Mouse (Mus musculus) heart, postnatal 4 days (tissue): ENCODE measurements around the gene Axin1. TPM values are rescaled to one million over a fixed set of nuclear protein-coding genes. Genes with fewer than 3 reads are reported as not detected.
"Not testable (repeated sequence)": the region's sequence is repeated elsewhere in the genome, so short reads cannot be mapped to it uniquely, and the experiment has no call there.

Source experiments
- DNase-seq: peaks from one replicate; pipeline ENCODE4 v3.0.0; 2021
- total RNA-seq, 2 experiments: library from RNA; stranded (reverse); gene quantifications; 2 replicates each; pipeline ENCODE4 v1.2.3; 2021

The Axin1 gene
- total RNA-seq, 2 experiments from 2014 or later = 28.3 to 28.4 TPM

DNA sequence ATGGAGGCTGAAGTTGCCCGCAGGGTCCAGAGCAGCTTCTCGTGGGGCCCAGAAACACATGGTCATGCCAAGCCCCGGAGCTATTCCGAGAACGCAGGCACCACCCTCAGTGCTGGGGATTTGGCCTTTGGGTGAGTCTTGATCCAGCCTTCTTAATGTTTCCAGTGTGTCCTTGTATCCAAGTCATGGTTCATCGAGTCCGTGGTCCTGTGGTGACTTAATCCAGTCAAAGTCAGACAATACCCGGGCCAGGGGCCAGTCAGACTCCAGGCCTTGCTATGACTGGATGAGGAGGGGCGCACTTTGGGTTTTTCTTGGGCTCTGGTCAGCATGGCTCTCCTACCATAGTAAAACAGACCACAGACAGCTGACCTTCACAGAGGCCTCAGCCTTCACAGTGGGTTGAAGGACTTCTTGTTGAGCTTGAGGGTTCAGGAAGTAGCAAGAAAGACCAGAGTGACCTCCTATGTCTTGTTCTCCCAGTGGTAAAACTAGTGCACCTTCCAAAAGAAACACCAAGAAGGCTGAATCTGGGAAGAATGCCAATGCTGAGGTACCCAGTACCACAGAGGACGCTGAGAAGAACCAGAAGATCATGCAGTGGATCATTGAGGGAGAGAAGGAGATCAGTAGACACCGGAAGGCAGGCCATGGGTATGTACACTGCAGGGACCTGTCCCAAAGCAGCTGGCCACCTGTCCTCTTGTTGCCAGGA, 49.8 kb downstream of the Axin1 start:
- DNase-seq = no peak

DNA sequence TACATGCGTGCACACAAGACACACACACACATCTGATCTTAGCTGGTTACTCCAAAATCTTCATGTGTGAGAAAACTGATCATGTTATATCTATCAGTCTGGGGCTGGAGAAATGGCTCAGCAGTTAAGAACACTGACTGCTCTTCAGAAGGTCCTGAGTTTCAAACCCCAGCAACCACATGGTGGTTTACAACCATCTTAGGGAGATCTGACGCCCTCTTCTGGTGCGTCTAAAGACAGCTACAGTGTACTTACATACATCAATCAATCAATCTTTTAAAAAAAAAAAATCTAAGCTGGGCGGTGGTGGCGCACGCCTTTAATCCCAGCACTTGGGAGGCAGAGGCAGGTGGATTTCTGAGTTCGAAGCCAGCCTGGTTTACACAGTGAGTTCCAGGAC, 53.0 kb downstream of the Axin1 start:
- not testable (repeated sequence) for DNase-seq

DNA sequence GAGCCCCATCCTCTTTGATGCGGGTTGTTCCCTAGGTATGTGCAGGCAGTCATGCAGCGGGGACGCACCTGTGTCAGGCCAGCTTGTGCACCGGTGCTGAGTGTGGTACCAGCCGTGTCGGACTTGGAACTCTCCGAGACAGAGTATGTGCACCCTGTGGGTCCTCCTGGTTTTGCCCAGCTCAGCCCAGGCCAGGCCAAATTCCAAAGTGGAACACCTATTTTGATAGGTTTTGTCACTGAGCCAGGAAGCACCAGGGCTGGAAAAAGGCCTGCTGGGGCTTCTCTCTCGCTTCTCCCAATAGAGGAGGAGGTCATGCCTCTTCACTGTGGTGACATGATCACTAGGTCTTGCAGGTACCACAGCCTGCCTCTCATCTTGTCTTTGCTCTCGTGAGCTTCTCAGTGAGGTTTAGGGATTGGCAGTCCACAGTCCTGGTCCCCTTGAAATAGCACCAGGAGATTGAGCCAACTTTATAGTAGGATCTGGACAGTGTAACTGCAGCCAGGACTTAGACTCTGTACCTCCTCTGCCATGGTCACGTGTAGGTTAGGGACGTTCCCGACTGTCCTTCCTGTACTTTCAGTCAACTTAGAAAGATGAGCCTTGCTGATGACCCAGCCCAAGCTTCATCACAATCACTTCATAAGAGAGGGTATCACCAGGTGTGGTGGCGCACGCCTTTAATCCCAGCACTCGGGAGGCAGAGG, 54.1 kb downstream of the Axin1 start:
- no peak for DNase-seq

DNA sequence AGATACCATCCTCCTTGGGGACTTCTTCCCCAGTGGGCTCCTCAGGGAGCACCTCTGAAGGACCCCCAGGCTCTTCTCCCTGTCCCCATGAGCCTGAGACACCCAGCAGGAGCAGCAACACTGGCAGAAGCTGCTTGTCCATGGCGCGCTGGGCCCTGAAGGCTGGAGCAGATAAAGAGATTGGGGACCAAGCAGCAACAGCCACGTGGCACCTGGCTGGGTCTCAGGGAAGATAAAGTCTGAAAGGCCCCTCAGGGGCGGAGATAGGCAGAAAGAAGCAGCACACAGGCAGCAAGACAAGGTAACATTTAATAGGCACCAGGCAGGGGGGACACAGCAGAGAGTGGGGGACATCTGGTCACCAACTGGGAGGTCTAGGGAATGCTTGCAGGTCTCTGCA, 60.4 kb downstream of the Axin1 start, which contains the start of gene Pdia2:
Pdia2 (minus strand) TSS at position 196 of the 400 bp plus-strand sequence.
- no peak for DNase-seq

DNA sequence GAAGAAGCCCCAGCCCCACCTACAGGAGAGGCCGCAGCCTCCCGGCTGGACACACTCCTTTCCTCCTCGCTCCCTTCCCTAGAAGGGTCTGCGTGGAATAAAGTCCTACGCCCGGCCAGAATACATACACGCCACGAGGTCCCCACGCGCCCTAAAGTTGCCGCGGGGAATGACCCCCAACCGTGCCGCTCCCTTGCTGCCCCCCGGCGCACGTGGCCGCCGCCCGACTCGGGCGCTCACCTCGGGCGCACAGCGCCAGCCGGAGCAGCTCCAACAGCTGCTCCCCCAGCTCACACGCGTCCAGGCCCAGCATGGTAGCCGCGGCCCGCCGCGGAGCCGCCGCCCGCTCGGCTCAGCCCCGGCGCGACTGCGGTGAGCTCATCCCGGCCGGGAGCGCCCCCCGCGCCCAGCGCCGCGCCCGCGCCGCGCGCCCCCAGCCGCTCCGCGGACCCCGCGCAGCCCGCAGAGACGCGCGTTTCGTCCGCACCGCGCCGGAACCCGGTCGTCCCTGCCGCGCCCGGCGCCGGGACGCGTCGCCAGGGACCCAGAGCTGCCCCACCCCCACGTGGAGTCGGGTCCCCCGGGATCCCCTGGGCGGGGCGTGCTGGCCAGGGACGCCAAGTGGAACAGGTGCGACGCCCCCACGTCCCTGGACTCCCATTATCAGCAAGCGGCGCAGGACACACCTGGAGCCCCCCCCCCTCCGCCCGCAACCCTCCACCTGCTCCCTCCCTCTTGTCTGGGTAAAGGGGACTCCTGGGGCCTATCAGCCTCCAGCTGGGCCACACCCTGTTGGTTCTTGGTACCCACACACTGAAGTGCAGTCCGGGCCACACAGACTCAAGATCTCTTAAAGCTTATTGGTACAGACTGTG, 62.6 kb downstream of the Axin1 start:
- peak; percentile 34 for DNase-seq

DNA sequence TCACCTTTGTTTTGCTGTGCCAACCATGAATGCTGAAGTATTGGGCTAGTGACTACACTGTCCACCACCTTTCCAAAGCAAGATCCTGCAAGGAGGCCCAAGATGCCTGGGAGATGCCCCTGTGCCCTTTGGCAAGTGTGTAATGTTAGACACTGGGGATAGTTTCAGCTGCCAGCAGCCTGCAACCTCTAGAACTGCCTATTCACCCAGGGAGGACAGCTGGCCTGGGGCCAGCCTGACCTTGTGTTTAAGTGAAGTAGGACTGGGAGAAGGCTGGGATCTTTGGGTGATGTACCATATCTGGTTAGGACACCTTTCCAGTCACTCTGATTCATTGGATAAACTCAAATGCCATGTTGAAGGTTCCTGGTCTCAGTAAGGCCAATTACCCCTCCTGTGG, 63.5 kb downstream of the Axin1 start:
- DNase-seq = no peak

DNA sequence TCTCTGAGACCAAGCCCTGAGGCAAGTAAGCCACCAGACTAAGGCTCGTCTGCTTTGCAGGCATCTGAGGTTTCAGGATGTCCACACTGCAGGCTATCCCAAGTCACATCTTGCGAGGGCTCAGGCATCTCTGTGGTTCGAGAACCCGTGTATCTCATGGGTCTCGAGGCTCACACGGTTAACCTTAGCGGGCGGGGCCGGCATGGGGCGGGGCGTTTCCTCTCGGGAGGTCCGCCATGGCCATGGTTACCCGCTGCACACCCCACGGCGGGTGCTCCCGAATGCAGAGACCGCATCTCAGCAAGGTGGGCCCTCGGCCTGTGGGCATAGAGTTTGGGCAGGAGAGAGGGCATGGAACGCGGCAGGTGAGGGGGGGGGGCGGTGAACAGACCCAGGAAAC, 64.2 kb downstream of the Axin1 start, which contains the start of gene Rgs11:
Rgs11 (plus strand) TSS at position 215 of the 400 bp plus-strand sequence.
- DNase-seq = peak; percentile 42

DNA sequence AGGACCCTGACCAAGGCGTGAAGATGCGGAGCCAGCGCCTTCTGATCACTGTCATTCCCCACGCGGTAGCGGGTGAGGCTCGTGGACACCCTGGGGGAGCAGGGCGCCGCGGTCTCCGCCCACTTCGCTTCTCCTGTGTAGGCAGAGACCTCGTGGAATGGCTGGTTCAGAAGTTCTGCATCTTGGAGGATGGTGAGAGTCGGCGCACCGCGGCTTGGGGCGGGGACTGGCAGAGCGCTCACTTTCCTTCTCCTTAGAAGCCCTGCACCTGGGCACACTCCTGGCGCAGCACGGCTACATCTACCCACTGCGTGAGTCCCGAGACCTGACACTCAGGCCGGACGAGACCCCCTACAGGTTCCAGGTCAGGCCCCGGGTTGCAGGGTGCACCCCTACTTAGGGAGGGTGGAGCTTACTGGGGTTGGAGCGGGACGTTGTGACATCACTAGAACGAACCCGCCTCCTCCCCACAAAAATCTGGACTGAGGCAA, 64.9 kb downstream of the Axin1 start:
- DNase-seq = no peak

DNA sequence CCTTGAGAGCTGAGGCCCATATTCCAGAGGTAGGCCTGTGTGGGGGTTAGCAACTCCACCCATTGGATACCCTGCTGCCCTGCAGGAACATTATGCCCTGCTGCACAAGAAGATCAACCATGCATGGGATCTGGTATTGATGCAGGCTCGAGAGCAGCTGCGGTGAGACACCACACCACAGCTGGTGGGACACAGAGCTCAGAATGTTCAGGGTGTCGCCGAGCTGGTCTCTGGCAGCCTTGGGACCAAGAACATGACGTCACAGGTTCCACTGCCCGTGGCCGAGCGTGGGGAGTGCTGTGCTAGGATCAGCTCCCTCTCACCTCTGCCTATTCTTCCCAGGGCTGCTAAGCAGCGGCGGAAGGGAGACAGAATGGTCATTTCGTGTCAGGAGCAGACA, 66.3 kb downstream of the Axin1 start:
- DNase-seq = no peak

DNA sequence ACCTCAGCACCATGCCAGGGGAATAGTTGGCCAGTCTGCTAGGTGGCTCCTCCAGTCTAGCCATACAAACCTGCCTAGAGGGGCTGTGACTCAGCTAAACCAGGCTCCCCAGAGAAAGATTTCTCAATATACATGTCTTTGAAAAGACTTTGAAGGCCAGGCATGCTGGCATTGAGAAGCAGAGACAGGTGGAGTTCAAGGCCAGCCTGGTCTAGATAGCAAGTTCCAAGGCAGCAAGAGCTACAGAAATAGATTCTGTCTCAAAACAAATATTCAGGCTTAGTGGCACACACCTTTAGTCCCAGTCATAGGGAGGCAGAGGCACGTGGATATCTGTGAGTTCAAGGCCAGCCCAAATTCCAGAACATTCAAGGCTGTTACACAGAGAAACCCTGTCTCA, 67.9 kb downstream of the Axin1 start:
- no peak for DNase-seq

DNA sequence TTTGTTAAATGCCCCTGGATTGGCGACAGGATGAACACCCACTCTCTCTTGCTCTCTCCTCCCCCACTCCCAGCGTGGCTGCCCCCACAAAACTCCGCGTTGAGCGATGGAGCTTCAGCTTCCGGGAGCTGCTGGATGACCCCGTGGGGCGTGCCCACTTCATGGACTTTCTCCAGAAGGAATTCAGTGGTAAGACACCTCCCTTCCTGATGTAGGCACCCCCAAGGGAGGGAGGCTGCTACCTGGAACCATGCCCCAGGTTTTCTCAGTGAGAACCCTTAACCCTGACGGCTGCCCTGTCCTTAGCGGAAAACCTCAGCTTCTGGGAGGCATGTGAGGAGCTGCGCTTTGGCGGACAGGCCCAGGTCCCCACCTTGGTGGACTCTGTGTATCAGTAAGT, 69.2 kb downstream of the Axin1 start, which contains the start of gene Arhgdig:
Arhgdig (minus strand) TSS at position 101 of the 400 bp plus-strand sequence.
- DNase-seq = no peak

DNA sequence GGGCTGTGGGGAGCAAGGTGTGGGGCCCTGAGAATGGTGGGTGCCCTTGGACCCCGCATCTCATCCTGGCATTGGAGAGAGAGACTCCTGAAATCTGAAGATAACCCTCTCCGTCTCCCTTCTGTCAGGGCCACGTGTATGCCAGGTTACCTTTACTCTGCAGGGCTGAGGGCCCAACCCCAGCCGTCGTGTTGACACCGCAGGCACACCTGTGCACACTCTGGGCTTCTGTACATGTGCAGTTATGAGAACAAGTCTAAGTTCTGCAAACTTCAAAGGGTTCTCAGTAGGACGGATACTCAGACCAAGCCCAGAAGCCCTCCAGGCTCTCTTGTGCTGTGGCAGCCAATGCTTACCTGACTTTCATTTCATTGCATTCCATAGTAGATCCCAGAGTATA, 73.8 kb downstream of the Axin1 start:
- DNase-seq = no peak

DNA sequence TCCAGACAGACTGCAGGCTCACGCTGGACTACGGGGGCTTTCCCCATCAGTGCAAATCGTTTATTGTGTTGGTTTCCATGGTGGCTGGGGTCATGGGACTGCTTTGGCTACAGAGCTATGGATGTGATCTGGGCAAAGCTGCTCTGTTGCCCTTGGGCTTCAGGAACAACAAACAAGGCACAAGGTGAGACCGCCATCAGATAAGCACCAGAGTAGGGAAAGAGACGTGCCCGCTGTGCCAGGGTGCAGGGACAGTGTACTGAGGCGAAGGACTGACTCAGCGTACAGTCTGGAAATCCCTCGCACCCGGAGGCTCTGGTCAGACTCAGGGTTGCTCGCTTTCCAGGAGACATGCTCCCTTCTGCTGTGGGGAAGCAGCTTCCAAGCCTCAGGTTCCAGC, 74.2 kb downstream of the Axin1 start:
- no peak for DNase-seq

DNA sequence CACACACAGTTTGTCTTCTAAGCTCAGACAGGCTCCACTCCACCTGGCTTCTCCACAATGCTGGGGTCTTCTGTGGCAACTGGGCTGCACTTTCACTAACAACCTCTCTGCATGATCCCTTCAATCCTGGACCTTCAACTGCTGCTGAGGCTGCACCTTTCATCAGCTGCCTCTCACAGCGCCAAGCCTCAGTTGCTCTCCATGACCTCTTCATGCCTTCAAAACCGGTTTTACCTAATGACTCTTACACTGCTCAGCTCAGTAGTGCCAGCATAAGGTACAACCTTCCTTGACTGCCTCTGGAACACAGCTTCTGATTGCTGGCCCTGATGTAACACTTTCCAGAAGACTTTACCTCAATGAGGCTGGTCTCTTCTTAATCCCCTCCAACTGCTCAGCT, 83.0 kb downstream of the Axin1 start:
- DNase-seq = no peak

DNA sequence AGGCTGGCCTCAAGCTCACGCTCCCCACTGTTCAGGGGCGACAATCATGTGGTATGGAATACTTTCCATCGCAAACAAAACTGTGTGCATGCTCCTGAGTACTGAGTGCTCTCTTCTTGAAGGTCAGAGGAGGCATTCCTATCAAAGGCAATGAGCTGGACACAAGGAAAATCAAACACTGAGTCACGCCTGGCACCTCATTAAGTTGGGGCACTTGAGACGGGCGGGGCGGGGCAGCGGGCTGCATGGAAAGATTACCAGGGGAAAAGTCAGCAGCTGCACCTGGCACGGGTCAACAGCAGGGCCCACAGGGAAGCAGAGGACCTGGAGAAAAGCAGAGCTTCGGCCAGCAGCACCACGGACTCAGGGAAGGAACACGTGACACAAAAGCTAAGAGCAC, 86.7 kb downstream of the Axin1 start:
- no peak for DNase-seq

DNA sequence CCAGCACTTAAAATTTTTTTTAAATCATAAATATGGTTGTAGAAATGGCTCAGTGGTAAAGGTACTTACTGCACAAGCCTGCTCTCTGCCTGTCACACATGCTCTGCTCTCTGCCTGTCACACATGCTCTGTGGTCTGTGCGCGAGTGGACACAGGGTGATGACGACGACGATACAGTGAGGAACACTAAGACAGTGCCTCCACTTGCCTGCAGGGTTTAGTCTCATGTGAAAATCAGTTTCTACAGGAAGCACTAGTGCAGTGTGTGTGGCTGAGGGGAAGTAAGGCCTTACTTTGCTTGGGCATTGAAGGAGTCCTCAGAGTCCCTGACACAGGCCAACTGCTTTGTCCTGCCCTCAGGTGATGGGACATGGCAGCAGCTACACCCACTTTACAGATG, 91.3 kb downstream of the Axin1 start:
- no peak for DNase-seq

DNA sequence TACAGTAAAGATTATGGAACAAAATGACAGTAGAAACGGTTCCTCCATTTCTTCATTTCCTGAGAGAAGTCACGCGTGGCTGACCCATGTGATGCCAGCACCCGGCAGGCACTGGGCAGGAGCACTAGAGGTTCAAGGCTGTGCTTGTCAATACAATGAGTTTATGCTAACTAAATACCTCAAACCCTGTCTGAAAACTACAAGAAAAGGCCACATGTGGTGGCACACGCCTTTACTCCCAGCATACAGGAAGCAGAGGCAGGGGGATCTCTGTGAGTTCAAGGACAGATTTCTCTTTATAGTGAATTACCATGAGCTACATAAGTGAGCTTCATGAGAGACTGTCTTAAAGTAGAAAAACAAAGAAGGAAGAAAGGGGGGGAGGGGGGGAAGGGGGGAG, 92.7 kb downstream of the Axin1 start:
- DNase-seq = no peak

DNA sequence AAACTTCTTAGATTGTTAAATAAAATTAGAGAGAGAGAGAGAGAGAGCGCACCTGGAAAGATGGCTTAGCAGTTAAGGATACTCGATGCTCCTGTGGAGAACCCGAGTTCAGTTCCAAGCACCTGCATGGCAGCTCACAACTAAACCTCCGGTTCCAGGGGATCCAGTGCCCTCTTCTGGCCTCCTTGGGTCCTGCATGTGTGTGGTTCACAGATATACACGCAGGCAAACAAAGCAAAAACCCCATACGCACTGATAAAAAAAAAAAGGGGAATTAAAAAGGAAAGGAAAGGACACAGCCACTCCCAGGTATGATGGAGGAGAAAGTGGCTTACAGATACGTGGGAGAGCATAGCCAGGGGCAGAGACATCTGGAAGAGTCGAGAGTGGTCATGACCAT, 94.4 kb downstream of the Axin1 start:
- DNase-seq = no peak

DNA sequence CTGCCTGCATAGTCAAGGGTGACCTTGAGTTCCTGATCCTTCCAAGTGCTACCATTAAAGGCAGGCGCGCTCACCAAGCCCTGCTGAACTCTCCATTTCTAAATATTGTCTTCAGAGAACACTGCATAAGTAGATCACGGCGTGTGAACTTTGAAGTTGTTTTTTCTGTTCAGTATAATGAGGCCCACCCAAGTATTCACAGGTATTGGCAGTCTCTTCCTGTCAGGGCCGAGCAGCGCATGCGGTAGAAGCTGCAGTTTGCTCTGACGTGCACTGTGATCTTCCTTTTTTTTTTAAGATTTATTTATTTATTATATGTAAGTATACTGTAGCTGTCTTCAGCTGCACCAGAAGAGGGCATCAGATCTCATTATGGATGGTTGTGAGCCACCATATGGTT, 95.9 kb downstream of the Axin1 start:
- no peak for DNase-seq

DNA sequence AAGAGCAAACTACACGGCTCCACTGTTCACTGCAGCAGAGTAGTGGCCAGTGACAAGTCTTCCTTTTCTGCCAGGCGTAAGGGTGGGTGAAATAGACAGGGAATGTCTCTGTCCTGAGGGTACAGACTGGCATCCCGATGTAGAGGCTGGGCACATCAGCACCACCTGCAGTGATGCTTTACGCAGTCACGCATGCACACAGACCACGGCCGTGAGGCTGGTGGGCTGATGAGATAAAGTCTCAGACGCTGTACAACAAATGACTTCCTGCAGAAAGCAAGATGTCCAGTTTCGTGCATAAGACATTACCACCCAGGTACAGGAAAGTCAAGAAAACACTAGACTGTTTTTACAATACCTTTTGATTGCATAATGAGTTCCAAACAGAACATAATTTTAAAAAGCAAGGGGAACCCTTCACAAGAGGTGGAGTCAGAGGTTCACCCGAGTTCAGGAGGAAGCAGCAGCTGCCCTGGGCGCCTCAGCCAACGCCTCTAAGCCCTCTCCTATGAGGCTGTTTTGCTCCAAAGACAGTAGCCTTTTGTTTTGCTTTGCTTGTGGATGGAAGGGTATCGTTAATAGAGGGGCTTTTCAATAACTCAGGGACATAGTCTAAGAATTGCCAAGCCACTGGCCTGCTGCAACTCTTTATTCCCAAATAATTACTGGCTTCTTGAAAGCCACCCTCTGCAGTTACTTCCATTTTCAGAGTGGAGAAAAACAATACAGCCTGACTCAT, 96.8 kb downstream of the Axin1 start:
- no peak for DNase-seq

DNA sequence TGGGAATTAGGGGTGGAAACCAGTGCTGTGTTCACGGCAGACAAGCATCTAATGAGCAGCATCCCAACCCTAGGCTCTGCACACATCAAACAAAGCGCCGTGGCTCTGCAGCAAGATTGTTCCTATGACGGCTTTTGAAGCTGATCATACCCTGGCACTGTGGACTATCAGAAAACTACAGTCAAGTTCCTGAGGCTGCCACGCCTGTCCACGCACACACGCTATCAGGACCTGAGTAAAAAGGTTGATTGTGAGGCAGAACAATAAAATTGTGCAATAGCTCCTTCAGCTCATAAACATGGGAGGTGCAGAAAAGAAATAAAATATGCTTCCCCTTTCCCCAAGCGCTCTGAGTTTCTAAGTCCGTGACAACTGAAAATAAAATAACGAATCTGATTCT, 99.2 kb downstream of the Axin1 start:
- no peak for DNase-seq

DNA sequence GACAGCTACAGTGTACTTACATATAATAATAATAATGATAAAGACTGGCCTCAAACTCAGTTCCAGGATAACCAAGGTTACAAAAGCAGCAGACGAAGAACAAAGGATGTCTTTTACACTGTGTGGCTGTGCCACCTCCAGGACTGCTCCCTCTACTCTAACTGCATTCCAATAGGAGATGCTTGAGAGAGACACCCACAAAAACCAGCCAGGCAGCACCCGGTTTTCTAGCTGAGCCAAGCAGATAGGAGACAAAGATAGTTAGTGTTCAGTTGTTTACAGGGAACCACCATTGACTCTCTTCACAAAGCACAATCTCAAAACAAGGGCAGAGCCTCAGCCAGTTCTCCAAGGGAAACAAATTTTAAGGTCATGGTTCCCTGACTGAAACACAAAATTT, 101.1 kb downstream of the Axin1 start:
- DNase-seq = no peak
